ENCODE assay signal across 8 mouse cellular contexts in the genomic region with DNA sequence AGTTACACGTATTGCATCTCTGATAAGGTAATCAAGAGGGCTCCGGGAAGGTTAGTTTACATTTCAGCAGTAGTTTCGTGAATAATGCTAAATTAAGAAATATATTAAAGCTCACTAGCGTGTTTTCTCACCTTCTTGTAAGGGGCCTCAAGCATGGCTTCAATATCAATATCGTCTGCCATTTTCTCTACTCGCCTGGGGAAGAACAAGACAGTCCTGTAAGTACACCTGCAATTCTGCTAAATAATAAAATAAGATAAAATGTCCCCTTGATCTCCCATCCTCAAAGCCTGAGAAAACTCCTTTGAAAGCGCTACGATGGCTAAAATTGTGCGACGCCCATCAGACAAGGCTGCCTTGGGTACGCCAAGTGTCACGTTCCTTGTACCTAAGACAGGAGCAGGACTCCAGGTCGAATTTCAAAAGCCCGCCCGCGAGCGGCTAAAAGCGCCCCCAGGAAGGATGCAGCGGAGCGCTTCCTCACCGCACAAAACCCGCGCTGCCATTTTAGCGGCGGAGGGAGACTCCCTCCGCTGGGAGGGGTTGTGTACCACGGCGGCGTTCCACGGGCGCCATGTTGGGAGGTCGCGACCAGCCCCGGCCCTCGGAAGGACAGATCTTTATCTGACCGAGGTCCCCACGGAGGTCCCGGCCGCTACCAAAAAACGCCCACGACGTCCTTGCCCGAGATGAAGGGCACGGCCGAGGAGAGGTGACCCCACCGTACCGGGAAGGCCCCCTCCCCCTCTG. TPM values are rescaled to one million over a fixed set of nuclear protein-coding genes. Genes with fewer than 3 reads are reported as not detected.
DNase-seq lines count a peak whose midpoint lies in the region; ATAC-seq and TF ChIP-seq lines count a peak whose summit lies in the region.

No protein-coding gene starts in this region.

- intact Hi-C loops in heart, postnatal 10 days (cut with DNase I): no loop called here

- H3K36me3 ChIP-seq in E14TG2a.4 (ENCODE audit: insufficient read depth, low read length): peaks cover 48% of the 10 kb centered on the region
- H3K36me3 ChIP-seq in forebrain, embryonic 13.5 days (ENCODE audit: poor library complexity, severe bottlenecking): peaks cover 33% of the 10 kb centered on the region
- H3K36me3 ChIP-seq in lung, embryonic 15.5 days: peaks cover 29% of the 10 kb centered on the region
- peaks cover 41% of the 10 kb centered on the region for H3K36me3 ChIP-seq in thymus, adult 2 months (ENCODE audit: control insufficient read depth, insufficient read depth, low read length)

- 0 out of 2 replicates have a peak, but pooled peaks have one; percentile 9 for TF ChIP-seq POLR2A in olfactory bulb, adult 2 months (IDR thresholded peaks at IDR 0.05; ENCODE audit: insufficient read depth, low read depth, low read length)
- TF ChIP-seq POLR2A in thymus, adult 2 months (IDR thresholded peaks at IDR 0.05; ENCODE audit: control insufficient read depth, extremely low read depth, insufficient read depth, low read length, poor library complexity): no peak

- peak; percentile 53 for DNase-seq in c-Kit-positive CD71-negative TER-119-negative erythroid progenitor cells, embryonic 14.5 days (ENCODE audit: low read depth)
- DNase-seq in heart, postnatal 10 days: peak; percentile 84 to 87
- DNase-seq in layer of hippocampus, adult 18-20 months (ENCODE audit: low spot score in 2 of 2): peak; percentile 54 to 75
- peak; percentile 84 for DNase-seq in thymus, adult 2 months

- H3K4me3 ChIP-seq in E14TG2a.4 (replicated peaks; ENCODE audit: low read length): peak overlapping the region; percentile 97
- H3K4me3 ChIP-seq in forebrain, embryonic 13.5 days: peak overlapping the region; percentile 100
- peak overlapping the region; percentile 96 for H3K4me3 ChIP-seq in lung, embryonic 15.5 days
- peak overlapping the region; percentile 68 for H3K4me3 ChIP-seq in olfactory bulb, adult 2 months (ENCODE audit: insufficient read depth, low read depth, low read length)
- peak overlapping the region; percentile 92 for H3K4me3 ChIP-seq in thymus, adult 2 months (ENCODE audit: control insufficient read depth, insufficient read depth, low read length)

- peak; percentile 42 for ATAC-seq in forebrain, embryonic 13.5 days
- peak; percentile 72 for ATAC-seq in lung, embryonic 15.5 days (ENCODE audit: borderline replicate concordance, extremely low read depth, low FRiP score, low TSS enrichment)

- 1% methylated on average over 44 of the region's 47 CpGs for WGBS in forebrain, embryonic 13.5 days
- under 1% methylated on average over 47 of the region's 47 CpGs for WGBS in lung, embryonic 15.5 days
- WGBS in olfactory bulb, adult 2 months: under 1% methylated on average over 47 of the region's 47 CpGs
- WGBS in thymus, adult 2 months: under 1% methylated on average over 44 of the region's 47 CpGs

- H3K4me1 ChIP-seq in E14TG2a.4 (replicated peaks; ENCODE audit: low read depth, low read length): peaks cover 48% of the 10 kb centered on the region
- H3K4me1 ChIP-seq in forebrain, embryonic 13.5 days: peaks cover 38% of the 10 kb centered on the region
- H3K4me1 ChIP-seq in lung, embryonic 15.5 days: peaks cover 23% of the 10 kb centered on the region
- peaks cover 2% of the 10 kb centered on the region; the same call in 1 of the 2 replicates for H3K4me1 ChIP-seq in olfactory bulb, adult 2 months (ENCODE audit: control insufficient read depth, insufficient read depth, low read length)
- peaks cover 3% of the 10 kb centered on the region for H3K4me1 ChIP-seq in thymus, adult 2 months (replicated peaks; ENCODE audit: control insufficient read depth, insufficient read depth, low read length)

- peak overlapping the region; percentile 98 for H3K27ac ChIP-seq in forebrain, embryonic 13.5 days
- H3K27ac ChIP-seq in lung, embryonic 15.5 days: peak overlapping the region; percentile 93
- H3K27ac ChIP-seq in olfactory bulb, adult 2 months (ENCODE audit: insufficient read depth, low read depth, low read length): peak overlapping the region; percentile 98
- peak overlapping the region; percentile 76 for H3K27ac ChIP-seq in thymus, adult 2 months (ENCODE audit: control insufficient read depth, insufficient read depth, low read length)

- peak overlapping the region; percentile 89 for H3K4me2 ChIP-seq in forebrain, embryonic 13.5 days
- peak overlapping the region; percentile 71 for H3K4me2 ChIP-seq in lung, embryonic 15.5 days

- no peaks in the 10 kb centered on the region for H3K9me3 ChIP-seq in E14TG2a.4 (ENCODE audit: low read length)
- H3K9me3 ChIP-seq in forebrain, embryonic 13.5 days (replicated peaks): no peaks in the 10 kb centered on the region
- no peaks in the 10 kb centered on the region for H3K9me3 ChIP-seq in lung, embryonic 15.5 days

- no peak for TF ChIP-seq CTCF in E14TG2a.4 (conservative IDR thresholded peaks at IDR 0.05; ENCODE audit: low read length)
- TF ChIP-seq CTCF in olfactory bulb, adult 2 months (IDR thresholded peaks at IDR 0.05; ENCODE audit: insufficient read depth, low read depth, low read length): no peak
- TF ChIP-seq CTCF in thymus, adult 2 months (IDR thresholded peaks at IDR 0.05; ENCODE audit: borderline replicate concordance, control insufficient read depth, extremely low read depth, insufficient read depth, low read length, poor library complexity): 0 out of 2 replicates have a peak, but pooled peaks have one; percentile 27

- peak overlapping the region; percentile 100 for H3K9ac ChIP-seq in forebrain, embryonic 13.5 days
- peak overlapping the region; percentile 100 for H3K9ac ChIP-seq in lung, embryonic 15.5 days

- H3K27me3 ChIP-seq in E14TG2a.4 (ENCODE audit: insufficient read depth, low read length): no peaks in the 10 kb centered on the region
- no peaks in the 10 kb centered on the region for H3K27me3 ChIP-seq in forebrain, embryonic 13.5 days
- H3K27me3 ChIP-seq in lung, embryonic 15.5 days: no peaks in the 10 kb centered on the region
- no peaks in the 10 kb centered on the region for H3K27me3 ChIP-seq in thymus, adult 2 months (ENCODE audit: control insufficient read depth, insufficient read depth, low read length)

RNA-seq across cellular contexts. Expression of a gene that starts 0.8 kb away (rescaled TPM):
- 686 and 711 TPM in 2 replicates for polyA plus RNA-seq in forebrain, embryonic 13.5 days (2015; fragmentation: Nextera tagmentation; extraction: Ambion mirVana)
- 100 to 1,000 TPM; 209 to 230 TPM for total RNA-seq in heart, postnatal 10 days (2021)
- total RNA-seq in layer of hippocampus, adult 18-20 months (2021): 100 to 1,000 TPM; 309 to 321 TPM
- polyA plus RNA-seq in lung, embryonic 15.5 days (2015; fragmentation: Nextera tagmentation; extraction: Ambion mirVana): 559 and 568 TPM in 2 replicates
- 643 TPM in 1 of 2 replicates, not detected in the other for polyA plus RNA-seq in olfactory bulb, adult 2 months (2012; ENCODE audit: insufficient read depth, insufficient read length, low replicate concordance, missing spikeins)
- polyA plus RNA-seq in thymus, adult 2 months (2012; rRNA removed): 145 and 182 TPM in 2 replicates

RNA-seq across cellular contexts. Expression of a gene that starts 17.0 kb away (rescaled TPM):
- 130 and 133 TPM in 2 replicates for polyA plus RNA-seq in forebrain, embryonic 13.5 days (2015; fragmentation: Nextera tagmentation; extraction: Ambion mirVana)
- total RNA-seq in heart, postnatal 10 days (2021): 10 to 100 TPM; 20.6 to 27.5 TPM
- total RNA-seq in layer of hippocampus, adult 18-20 months (2021): 100 to 1,000 TPM; 104 to 108 TPM
- 62.2 and 67.7 TPM in 2 replicates for polyA plus RNA-seq in lung, embryonic 15.5 days (2015; fragmentation: Nextera tagmentation; extraction: Ambion mirVana)
- 586 TPM in 1 of 2 replicates, not detected in the other for polyA plus RNA-seq in olfactory bulb, adult 2 months (2012; ENCODE audit: insufficient read depth, insufficient read length, low replicate concordance, missing spikeins)
- 23.1 and 25.2 TPM in 2 replicates for polyA plus RNA-seq in thymus, adult 2 months (2012; rRNA removed)

RNA-seq across cellular contexts. Expression of a gene that starts 35.2 kb away (rescaled TPM):
- polyA plus RNA-seq in forebrain, embryonic 13.5 days (2015; fragmentation: Nextera tagmentation; extraction: Ambion mirVana): 36.7 and 38.8 TPM in 2 replicates
- total RNA-seq in heart, postnatal 10 days (2021): 10 to 100 TPM; 59.7 to 60.7 TPM
- 10 to 100 TPM; 43.6 to 44.3 TPM for total RNA-seq in layer of hippocampus, adult 18-20 months (2021)
- 42.5 TPM in 2 replicates for polyA plus RNA-seq in lung, embryonic 15.5 days (2015; fragmentation: Nextera tagmentation; extraction: Ambion mirVana)
- polyA plus RNA-seq in olfactory bulb, adult 2 months (2012; ENCODE audit: insufficient read depth, insufficient read length, low replicate concordance, missing spikeins): not detected in 2 replicates
- 52.7 and 53.8 TPM in 2 replicates for polyA plus RNA-seq in thymus, adult 2 months (2012; rRNA removed)

RNA-seq across cellular contexts. Expression of a gene that starts 35.4 kb away (rescaled TPM):
- polyA plus RNA-seq in forebrain, embryonic 13.5 days (2015; fragmentation: Nextera tagmentation; extraction: Ambion mirVana): 389 and 451 TPM in 2 replicates
- 100 to 1,000 TPM; 316 to 323 TPM for total RNA-seq in heart, postnatal 10 days (2021)
- 100 to 1,000 TPM; 156 to 158 TPM for total RNA-seq in layer of hippocampus, adult 18-20 months (2021)
- 340 and 373 TPM in 2 replicates for polyA plus RNA-seq in lung, embryonic 15.5 days (2015; fragmentation: Nextera tagmentation; extraction: Ambion mirVana)
- not detected in 2 replicates for polyA plus RNA-seq in olfactory bulb, adult 2 months (2012; ENCODE audit: insufficient read depth, insufficient read length, low replicate concordance, missing spikeins)
- 214 and 241 TPM in 2 replicates for polyA plus RNA-seq in thymus, adult 2 months (2012; rRNA removed)

RNA-seq across cellular contexts. Expression of a gene that starts 52.3 kb away (rescaled TPM):
- polyA plus RNA-seq in forebrain, embryonic 13.5 days (2015; fragmentation: Nextera tagmentation; extraction: Ambion mirVana): 20.7 and 21.2 TPM in 2 replicates
- total RNA-seq in heart, postnatal 10 days (2021): 10 to 100 TPM; 19.7 to 19.8 TPM
- total RNA-seq in layer of hippocampus, adult 18-20 months (2021): 10 to 100 TPM; 23.3 to 26.4 TPM
- polyA plus RNA-seq in lung, embryonic 15.5 days (2015; fragmentation: Nextera tagmentation; extraction: Ambion mirVana): 15.7 and 21.0 TPM in 2 replicates
- polyA plus RNA-seq in olfactory bulb, adult 2 months (2012; ENCODE audit: insufficient read depth, insufficient read length, low replicate concordance, missing spikeins): not detected in 2 replicates
- polyA plus RNA-seq in thymus, adult 2 months (2012; rRNA removed): 7.1 and 7.5 TPM in 2 replicates

Comparison
In these comparisons a context has a peak if more than half of its experiments do, and no peak if none do; other contexts are left out.
1. Peak in every context shown above with its lines: DNase-seq, ATAC-seq, H3K4me3 ChIP-seq and H3K27ac ChIP-seq.
2. RNA of a gene that starts 35.2 kb away (polyA plus RNA-seq): 52.7 to 53.8 TPM in thymus, adult 2 months, 42.5 TPM in lung, embryonic 15.5 days and 36.7 to 38.8 TPM in forebrain, embryonic 13.5 days; not detected in olfactory bulb, adult 2 months; every median in the first group is over 10 times any median in the second.